Mouse (Mus musculus) forebrain, embryonic 11.5 days (tissue): ENCODE data around the gene Cycs. TPM values are rescaled to one million over a fixed set of nuclear protein-coding genes. Genes with fewer than 3 reads are reported as not detected.
A peak's percentile ranks its signal among the peaks of the same experiment; 100 is the strongest.
"Not testable (repeated sequence)": the region's sequence is repeated elsewhere in the genome, so short reads cannot be mapped to it uniquely, and the experiment has no call there.

Experiments
- ATAC-seq: fragments of 200-750 bp; cut with Nextera tagmentation; replicated peaks from 2 replicates; pipeline ENCODE4 v1.8.0; 2017; ENCODE audit warnings: moderate TSS enrichment; ENCODE audit not compliant: low FRiP score
- DNase-seq: peaks from one replicate; pipeline ENCODE4 v3.0.0-alpha.2; 2017; ENCODE audit warnings: low spot score
- H3K27ac ChIP-seq: fragments of 300-500 bp; sonication (generic); 2 replicates; pipeline ENCODE4 v1.5.1; 2014; ENCODE audit warnings: low read depth, low read length
- H3K27me3 ChIP-seq: fragments of 300-500 bp; sonication (generic); 2 replicates; pipeline ENCODE4 v1.6.1; 2014; ENCODE audit warnings: mild to moderate bottlenecking, low read length, mixed read lengths; ENCODE audit not compliant: control insufficient read depth, insufficient read depth
- H3K36me3 ChIP-seq: fragments of 300-500 bp; sonication (generic); 2 replicates; pipeline ENCODE4 v1.6.1; 2014; ENCODE audit warnings: mild to moderate bottlenecking, low read length, moderate library complexity, mixed read lengths; ENCODE audit not compliant: control insufficient read depth, insufficient read depth
- H3K4me1 ChIP-seq: fragments of 300-500 bp; sonication (generic); replicated peaks from 2 replicates; pipeline ENCODE4 v1.6.1; 2014; ENCODE audit warnings: low read length, mixed read lengths; ENCODE audit not compliant: control insufficient read depth, insufficient read depth
- H3K4me2 ChIP-seq: fragments of 300-500 bp; sonication (generic); 2 replicates; pipeline ENCODE4 v1.6.1; 2014; ENCODE audit warnings: low read depth, mild to moderate bottlenecking, low read length, moderate library complexity, mixed read lengths; ENCODE audit not compliant: severe bottlenecking
- H3K4me3 ChIP-seq: fragments of 300-500 bp; sonication (generic); 2 replicates; pipeline ENCODE4 v1.5.1; 2014; ENCODE audit warnings: low read depth, low read length
- H3K9ac ChIP-seq: fragments of 300-500 bp; sonication (generic); 2 replicates; pipeline ENCODE4 v1.6.1; 2014; ENCODE audit warnings: low read length
- H3K9me3 ChIP-seq: fragments of 300-500 bp; sonication (generic); 2 replicates; pipeline ENCODE4 v1.6.1; 2016; ENCODE audit warnings: low read length, mixed read lengths; ENCODE audit not compliant: control insufficient read depth
- WGBS: fragments of 180-500 bp; shearing (Covaris S2); extraction: QIAGEN DNeasy Blood & Tissue Kit; methylation state at CpG from one replicate; pipeline ENCODE4 v1.1.7; 2014; 5-methylcytosine and 5-hydroxymethylcytosine counted together
- polyA plus RNA-seq: library from polyadenylated mRNA; unstranded; fragments of >200 nt; fragmentation: Nextera tagmentation; extraction: Ambion mirVana; gene quantifications from 2 replicates; pipeline ENCODE4 v1.2.1, GENCODE M21; 2014

Gene Cycs
- polyA plus RNA-seq, 1 experiment from 2014 or later, result 70.0 TPM

GRCm38 (mm10) chr6:50557566-50557965 is 8.8 kb downstream of the Cycs start:
- Histone ChIP-seq H3K9ac (no peak overlapping the region), H3K4me3 (no peak overlapping the region), H3K9me3 (no peaks in the 10 kb centered on the region), H3K36me3 (no peaks in the 10 kb centered on the region), H3K4me2 (no peak overlapping the region), H3K27ac (no peak overlapping the region), H3K27me3 (no peaks in the 10 kb centered on the region), H3K4me1 (no peaks in the 10 kb centered on the region)
- WGBS, result 87% methylated on average over 6 of the region's 6 CpGs
- ATAC-seq (no peak), DNase-seq (no peak)

DNA sequence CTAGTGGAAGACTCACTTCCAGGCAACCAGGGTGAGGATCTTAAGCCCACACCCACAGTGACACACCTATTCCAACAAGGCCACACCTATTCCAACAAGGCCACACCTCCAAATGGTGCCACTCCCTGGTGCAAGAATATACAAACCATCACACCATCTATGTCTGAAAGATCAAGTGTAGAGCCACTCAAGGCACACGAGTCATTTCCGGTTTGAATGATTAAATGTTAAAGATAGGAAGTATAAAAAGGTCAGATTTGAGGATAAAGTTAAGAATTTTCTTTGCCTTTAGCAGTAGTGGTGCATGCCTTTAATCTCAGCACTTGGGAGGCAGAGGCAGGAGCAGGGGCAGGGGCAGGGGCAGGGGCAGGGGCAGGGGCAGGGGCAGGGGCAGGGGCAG is 12.1 kb downstream of the Cycs start:
- H3K27me3 ChIP-seq, H3K27ac ChIP-seq, H3K9me3 ChIP-seq, ATAC-seq, H3K9ac ChIP-seq, H3K4me3 ChIP-seq, H3K4me2 ChIP-seq, DNase-seq, H3K4me1 ChIP-seq, H3K36me3 ChIP-seq: not testable (repeated sequence)
- WGBS, result 95% methylated on average over 2 of the region's 2 CpGs

GRCm38 (mm10) chr6:50552881-50553518 is 13.3 kb downstream of the Cycs start:
- Histone ChIP-seq H3K36me3 (no peaks in the 10 kb centered on the region), H3K9ac (no peak overlapping the region), H3K4me3 (no peak overlapping the region), H3K27ac (no peak overlapping the region), H3K27me3 (no peaks in the 10 kb centered on the region), H3K9me3 (no peaks in the 10 kb centered on the region), H3K4me1 (no peaks in the 10 kb centered on the region), H3K4me2 (no peak overlapping the region)
- DNase-seq, result no peak
- WGBS, result 79% methylated on average over 5 of the region's 5 CpGs
- no peak for ATAC-seq

DNA sequence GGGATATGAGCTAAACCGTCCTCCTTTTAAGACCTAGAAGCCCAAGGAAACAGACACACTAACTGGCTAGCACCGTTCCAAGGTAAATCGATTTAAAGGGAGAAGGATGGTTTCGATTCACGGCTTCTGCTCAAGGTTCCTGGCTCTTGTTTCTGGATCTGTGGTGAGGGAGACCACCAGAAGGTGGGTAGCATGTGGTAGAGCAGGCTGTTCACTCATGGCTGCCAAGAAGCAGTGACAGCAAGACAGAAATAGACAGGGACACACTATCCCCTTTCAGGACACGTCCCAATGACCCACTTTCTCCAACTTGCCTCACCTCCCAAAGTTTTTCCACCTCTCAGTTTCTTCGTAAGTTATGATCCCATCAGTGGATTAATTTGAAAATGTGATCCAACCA is 16.5 kb downstream of the Cycs start:
- no peak for ATAC-seq

DNA sequence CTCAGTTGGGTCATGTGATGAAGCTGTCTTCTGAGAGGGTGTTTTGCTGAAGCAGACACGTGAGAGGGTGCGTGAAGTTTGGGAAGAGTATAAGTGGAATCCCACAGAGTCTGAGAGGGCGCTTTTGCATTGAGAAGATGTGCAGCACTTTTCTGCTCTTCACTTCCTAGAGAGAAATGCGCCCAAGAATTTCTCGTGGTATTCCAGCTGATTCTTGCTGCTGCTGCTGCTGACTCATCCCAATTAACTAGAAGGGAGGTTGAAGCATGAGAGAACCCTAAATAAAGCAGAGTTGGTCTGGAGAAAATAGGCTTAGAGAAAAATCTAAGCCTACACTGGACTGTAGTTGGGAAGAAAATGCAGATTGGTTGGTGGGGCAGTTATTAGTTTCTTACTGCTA is 17.3 kb downstream of the Cycs start:
- no peak for ATAC-seq
- no peak for DNase-seq

More for the DNA sequence above, 16.5 kb downstream of the Cycs start:
- Histone ChIP-seq H3K4me3 (no peak overlapping the region), H3K36me3 (no peaks in the 10 kb centered on the region), H3K4me1 (no peaks in the 10 kb centered on the region), H3K9me3 (no peaks in the 10 kb centered on the region), H3K27ac (no peak overlapping the region), H3K4me2 (no peak overlapping the region), H3K9ac (no peak overlapping the region), H3K27me3 (no peaks in the 10 kb centered on the region)
- DNase-seq, result no peak
- WGBS, result 80% methylated on average over 7 of the region's 7 CpGs

DNA sequence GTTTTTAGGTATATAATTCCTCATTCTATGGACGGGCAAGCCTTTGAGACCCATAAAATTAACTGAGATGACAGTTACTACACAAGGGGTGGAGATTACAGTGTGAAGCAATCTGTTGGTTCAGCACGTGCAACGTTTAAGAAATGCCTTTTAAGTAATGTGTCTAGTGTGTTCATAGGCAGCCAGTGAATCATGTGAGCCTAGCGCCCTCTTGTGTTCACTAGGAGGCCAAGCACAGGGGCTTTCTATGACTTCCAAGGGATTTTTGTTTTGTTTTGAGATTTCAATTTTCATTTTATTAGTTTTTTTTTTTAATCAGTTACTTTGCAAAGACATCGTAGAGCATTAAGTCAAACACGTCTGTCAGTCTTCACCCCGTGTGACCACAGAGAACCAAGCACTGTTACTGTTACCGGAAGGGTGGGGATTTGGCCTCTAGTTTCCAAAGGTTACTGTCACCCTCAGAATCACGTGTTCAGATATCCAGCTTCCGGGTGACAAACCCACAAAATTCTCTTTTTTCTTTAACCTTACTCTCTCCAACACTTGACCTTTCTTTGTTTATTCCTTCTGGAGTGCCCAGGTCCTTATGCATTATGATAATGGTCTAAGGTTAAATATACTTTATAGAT is 20.8 kb downstream of the Cycs start:
- no peak for DNase-seq
- Histone ChIP-seq H3K4me2 (no peak overlapping the region), H3K4me3 (no peak overlapping the region), H3K27ac (no peak overlapping the region), H3K4me1 (no peaks in the 10 kb centered on the region), H3K9me3 (no peaks in the 10 kb centered on the region), H3K9ac (no peak overlapping the region), H3K27me3 (no peaks in the 10 kb centered on the region), H3K36me3 (no peaks in the 10 kb centered on the region)
- ATAC-seq, result no peak
- 27% methylated on average over 10 of the region's 10 CpGs for WGBS

More for the DNA sequence above, 17.3 kb downstream of the Cycs start:
- Histone ChIP-seq H3K4me2 (no peak overlapping the region), H3K36me3 (no peaks in the 10 kb centered on the region), H3K4me3 (no peak overlapping the region), H3K27me3 (no peaks in the 10 kb centered on the region), H3K27ac (no peak overlapping the region), H3K9me3 (no peaks in the 10 kb centered on the region), H3K9ac (no peak overlapping the region), H3K4me1 (no peaks in the 10 kb centered on the region)
- 79% methylated on average over 5 of the region's 5 CpGs for WGBS

GRCm38 (mm10) chr6:50542535-50542934 is 23.8 kb downstream of the Cycs start:
- H3K4me2 ChIP-seq, result no peak overlapping the region
- H3K27me3 ChIP-seq, result no peaks in the 10 kb centered on the region
- ATAC-seq, result no peak

GRCm38 (mm10) chr6:50539641-50540040 is 26.7 kb downstream of the Cycs start:
- ATAC-seq (no peak), DNase-seq (no peak)
- Histone ChIP-seq H3K9ac (no peak overlapping the region), H3K36me3 (no peaks in the 10 kb centered on the region), H3K4me3 (no peak overlapping the region), H3K9me3 (no peaks in the 10 kb centered on the region), H3K27me3 (no peaks in the 10 kb centered on the region), H3K4me1 (no peaks in the 10 kb centered on the region), H3K27ac (no peak overlapping the region), H3K4me2 (no peak overlapping the region)
- WGBS, result 79% methylated on average over 1 of the region's 1 CpGs

More at GRCm38 (mm10) chr6:50542535-50542934, 23.8 kb downstream of the Cycs start:
- no peaks in the 10 kb centered on the region for H3K9me3 ChIP-seq
- no peaks in the 10 kb centered on the region for H3K36me3 ChIP-seq
- no peak overlapping the region for H3K27ac ChIP-seq
- H3K4me1 ChIP-seq, result no peaks in the 10 kb centered on the region
- no peak for DNase-seq
- H3K4me3 ChIP-seq, result no peak overlapping the region
- WGBS, result 86% methylated on average over 1 of the region's 1 CpGs
- H3K9ac ChIP-seq, result no peak overlapping the region

- Histone ChIP-seq H3K4me1 (no peaks in the 10 kb centered on the region), H3K4me2 (no peak overlapping the region), H3K36me3 (no peaks in the 10 kb centered on the region), H3K4me3 (no peak overlapping the region), H3K9ac (no peak overlapping the region), H3K27me3 (no peaks in the 10 kb centered on the region), H3K27ac (no peak overlapping the region), H3K9me3 (no peaks in the 10 kb centered on the region)
- peak; percentile 55; the same call in 1 of the 2 replicates for ATAC-seq
- 15% methylated on average over 7 of the region's 7 CpGs for WGBS
- DNase-seq, result peak; percentile 91
Measured at GRCm38 (mm10) chr6:50536461-50536892, 29.9 kb downstream of the Cycs start.
